Mouse (Mus musculus) spleen, adult 18-20 months (tissue): ENCODE results near the gene Skor1.
A peak's percentile ranks its signal among the peaks of the same experiment; 100 is the strongest.

ENCODE experiments used
- DNase-seq, 2 experiments: peaks; one replicate each; pipeline ENCODE4 v3.0.0; 2022; ENCODE audit warnings: mixed read lengths in 2 of 2

Skor1 gene

DNA sequence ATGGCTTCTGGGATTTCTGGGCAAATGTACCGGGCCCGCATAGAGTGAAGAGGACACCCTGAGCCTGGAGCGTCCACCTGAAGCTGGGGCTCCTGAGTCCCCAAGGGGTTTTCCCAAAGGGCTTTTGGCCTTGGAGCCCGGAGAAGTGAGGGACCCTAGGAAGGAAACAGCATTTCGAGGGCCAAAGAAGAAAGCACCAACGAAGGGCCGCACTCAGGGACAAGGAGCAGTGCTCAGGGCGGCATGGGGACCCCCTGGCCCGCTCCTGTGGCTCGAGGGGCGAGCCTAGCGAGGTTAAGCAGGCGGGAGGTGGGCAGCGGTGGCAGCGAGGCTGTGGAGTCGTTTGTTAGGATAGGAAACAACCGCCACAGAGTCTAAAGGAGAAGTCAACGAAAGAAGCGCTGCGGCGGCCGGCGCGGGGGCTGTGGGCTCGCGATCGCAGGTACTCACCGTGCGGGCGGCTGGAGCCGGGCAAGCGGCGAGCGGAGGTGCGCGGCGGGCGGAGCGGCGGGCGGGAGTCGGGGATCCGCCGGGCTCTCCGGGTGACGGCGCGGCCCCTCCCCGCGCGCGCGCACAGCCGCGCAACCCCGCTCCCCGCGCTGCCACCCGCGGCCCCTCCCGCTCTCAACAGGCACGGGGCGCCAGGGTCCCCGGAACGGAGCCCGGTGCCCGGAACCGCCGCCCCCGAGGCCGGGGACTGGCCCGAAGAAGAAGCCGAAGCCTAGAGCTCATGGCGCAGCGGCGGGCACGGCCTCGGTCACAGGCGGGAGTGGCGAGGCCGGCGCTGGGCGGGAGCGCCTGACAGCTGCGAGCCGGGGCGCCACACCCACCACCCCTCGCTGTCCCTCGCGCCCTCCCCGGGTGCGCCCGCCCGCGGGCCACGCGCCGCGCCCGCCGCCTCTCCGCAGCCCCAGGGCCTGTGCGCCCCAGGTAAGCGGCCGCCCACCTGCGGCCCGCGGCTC, at the start of gene Skor1:
Skor1 (minus strand) TSS at position 552 of the 962 bp plus-strand sequence.
- no peak for DNase-seq

DNA sequence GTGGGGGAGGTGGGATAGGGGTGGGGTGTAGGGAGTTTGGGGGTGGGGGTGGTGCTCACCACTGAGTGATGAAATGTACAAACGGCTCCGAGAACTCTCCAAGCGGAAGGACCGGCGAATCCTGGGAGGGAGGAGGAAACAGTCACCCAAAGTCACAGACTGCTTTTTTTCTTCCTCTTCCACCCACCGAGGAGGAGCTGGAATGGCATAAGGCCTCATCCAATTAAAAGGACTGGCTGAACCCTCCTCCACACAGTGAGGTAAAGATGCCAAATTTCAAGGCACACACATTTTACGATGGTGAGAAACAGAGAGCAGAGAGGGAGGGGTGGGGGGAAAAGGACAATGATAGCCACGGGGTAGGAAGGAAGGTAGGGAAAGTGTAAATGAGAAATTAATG, 48.5 kb upstream of the Skor1 start:
- DNase-seq: no peak

DNA sequence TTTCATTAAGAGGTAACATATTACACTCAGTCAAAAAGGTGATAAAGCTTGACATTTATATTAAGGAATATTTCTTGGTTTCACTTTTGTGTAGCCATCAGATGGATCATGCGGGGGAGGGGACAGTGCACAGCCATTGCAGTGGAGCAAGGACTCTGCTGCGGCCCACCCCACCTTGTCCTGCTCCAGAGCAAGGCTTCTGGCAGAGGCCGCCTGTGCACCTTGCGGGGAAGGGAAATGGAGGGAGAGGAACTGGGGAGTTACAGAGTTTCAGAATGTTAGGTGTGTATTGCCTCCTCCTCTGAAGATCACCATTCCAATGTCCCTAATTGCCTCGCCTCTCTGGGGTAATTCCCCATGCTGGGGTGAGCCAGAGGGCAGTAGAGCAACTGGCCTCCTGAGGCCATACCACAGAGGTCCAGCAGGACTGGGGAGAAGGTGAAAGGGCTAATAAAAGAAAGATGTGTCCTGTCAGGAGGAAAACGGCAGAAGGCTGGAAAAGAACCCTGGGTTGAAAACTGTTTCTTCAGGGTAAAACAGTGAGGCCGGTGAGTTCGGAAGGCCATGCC, 47.4 kb upstream of the Skor1 start:
- DNase-seq: no peak

DNA sequence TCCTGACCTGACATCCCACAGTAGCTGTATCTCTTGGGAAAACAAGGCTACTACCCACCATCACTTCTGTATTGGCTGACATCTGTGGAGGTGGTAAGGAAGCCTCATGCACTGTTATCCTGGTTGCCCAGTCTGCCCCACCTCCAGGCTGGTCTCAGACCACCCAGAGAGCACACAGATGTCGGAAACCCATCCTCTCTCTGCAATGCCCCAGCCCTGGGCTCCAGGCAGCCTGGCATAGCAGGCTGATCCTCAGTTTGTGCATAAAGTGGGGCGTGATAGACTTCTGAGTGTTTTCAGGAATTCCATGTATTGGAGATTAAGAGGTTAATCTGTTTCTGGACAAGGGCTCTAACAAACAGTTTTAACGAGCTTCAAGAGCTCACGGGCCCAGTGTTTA, 46.8 kb upstream of the Skor1 start:
- no peak for DNase-seq

DNA sequence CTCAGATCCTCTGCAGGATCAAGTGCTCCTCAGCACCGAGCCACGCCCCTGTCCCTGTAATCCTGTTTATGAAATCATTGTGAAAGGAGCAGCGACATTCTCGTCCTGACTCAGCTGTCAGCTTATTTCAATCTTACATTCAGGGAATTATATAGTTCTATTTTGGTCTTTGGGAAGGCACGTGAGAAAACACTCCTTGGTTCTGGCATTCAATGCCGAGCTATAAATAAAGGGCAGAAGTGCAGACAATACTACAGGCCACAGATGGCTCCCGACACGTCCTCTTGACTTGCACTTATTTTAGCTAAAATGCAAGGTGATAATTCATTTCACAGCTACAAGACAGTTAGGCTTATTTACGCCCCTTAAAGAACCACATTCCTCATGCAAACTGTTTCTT, 46.0 kb upstream of the Skor1 start:
- DNase-seq: no peak

DNA sequence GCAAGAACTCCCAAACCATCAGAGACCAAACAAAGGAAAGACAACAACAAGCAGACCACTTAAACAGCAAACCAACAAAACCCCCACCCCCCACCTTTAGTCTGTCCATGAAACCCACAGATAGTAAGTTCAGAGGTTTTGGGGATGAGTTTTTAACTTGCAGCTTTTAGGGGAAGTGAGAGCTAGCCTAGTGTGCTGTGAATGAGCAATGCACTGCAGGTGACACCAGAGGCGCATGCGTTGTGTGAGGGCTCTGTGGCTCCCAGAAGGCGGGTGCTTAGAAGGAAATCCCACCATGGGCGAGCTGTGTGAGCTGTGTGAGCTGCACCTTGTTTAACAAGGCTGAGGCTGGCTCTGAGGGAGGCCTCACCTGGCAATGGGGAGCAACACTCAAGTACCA, 44.0 kb upstream of the Skor1 start:
- DNase-seq: no peak

DNA sequence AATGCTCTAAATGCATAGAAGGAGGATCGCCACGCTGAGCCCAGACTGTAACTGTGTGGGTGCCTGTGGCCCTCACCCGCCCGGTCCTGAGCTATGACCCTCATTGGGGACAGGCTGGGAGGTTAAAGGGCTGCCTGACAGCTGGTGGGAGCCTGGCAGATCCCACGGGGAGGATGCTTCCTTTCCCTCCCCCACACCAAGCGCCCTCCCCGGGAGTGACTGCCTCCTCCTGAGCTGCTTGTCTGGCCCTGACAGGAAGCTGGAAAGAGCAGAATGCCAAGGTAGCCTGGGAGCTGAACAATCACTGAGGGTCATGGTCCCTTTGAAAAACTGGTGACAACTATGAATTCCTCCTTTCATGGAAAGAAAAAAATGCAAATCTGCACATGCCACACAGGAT, 38.5 kb upstream of the Skor1 start:
- no peak for DNase-seq

DNA sequence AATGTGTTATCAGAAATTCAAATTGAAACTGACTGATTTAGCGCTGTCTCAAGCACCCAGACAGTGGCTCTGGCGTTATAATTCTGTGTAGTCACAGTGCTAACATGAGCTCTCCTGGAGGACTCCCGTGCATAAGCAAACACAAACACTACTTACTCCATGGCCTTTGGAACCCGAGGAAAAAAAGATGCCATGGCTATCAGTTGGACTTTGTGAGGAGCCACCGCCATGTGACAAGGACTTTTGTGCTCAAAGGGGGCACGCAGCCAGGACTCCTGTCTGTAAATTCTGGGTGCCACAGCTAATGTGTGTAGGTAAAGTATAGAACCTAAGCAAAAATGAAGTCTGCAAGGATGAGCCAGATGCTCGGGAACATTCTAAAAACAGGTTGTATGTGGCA, 36.5 kb upstream of the Skor1 start:
- DNase-seq: no peak

DNA sequence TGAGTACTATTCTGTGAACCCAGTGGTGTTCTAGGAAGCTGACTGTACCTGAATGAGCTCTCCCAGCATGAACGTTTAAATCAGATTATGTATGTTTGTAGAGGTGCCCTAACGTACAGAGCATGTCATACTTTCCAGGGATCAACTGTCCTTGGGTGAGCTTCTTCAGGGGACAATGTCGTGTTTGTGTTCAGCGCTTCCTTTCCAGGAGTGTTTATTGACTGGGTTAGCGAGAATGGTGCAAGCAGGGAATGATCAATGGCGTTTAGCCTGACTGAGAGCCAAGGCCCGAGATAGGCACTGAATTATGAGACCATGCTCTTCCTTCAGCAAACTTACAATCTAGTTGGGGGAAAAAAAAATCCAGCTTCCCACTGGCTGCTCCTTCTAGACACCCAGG, 35.1 kb upstream of the Skor1 start:
- no peak for DNase-seq

DNA sequence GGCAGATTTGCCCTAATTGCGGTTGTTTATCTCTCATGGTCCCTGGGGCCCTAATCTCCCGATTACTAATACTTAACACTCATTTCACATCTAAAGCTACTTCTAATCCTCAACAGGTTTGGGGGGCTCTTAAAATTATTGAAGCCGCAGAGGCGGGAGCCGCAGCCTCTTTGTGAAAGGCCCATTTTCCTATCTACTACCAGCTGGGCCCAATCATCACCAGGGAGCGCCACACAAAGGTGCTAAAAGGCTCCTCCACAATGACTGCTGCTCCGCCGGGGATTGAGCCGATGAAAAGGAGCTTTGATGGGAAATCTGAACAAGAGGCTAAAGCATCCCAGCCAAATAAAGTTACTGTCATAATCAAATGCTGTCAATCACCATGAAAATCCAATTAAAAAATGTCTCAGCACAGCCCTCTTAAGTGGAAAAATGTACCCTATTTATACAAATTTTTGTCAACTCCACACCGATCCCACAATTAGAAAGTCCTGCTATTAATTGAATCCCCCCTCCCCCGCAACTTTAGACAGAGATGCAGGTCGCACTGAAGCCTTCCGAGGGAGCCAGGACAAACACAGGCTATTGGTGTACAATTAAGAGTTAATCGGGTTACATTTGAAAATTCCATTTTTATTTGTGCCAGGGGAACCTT, 33.7 kb upstream of the Skor1 start:
- DNase-seq: no peak

DNA sequence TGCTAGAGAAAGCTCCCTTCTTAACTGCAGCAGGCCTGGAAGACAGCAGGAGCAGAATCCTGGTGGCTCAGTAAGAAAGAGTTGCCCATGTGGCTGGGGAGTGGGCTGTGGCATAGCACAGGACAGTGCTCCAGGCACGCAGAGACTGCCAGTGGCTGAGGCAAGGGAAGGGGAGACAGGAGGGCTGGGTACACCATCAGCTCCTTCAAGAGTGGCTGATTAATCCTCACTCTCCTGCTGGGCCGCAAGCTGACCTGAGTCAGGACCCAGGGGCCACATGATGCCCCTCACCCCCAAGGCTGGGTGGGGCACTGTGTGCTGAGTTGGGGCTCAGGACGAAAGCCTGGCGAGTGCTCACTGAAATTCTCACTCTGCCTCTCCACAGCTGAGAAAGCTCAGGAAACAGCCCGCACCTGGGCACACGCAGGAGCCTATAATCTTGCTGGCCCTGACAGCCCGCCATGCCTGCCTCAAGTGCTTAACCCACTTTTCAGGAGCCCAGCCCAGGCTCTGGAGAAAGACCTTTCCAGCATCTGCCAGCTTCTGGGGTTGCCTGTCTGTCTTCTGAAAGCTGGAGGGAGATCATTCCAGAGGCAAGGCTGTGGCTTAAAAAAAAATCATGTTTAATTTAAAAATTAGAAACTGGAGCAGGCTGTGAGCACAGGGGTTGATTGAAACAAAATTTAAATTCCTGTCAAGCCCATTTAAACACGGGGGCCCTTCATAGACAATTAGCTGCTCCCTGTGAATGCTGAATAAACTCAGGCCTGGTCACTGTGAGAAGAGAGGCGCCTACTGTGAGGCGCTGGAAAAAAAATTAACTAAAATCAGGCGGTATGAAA, 32.8 kb upstream of the Skor1 start:
- no peak for DNase-seq

DNA sequence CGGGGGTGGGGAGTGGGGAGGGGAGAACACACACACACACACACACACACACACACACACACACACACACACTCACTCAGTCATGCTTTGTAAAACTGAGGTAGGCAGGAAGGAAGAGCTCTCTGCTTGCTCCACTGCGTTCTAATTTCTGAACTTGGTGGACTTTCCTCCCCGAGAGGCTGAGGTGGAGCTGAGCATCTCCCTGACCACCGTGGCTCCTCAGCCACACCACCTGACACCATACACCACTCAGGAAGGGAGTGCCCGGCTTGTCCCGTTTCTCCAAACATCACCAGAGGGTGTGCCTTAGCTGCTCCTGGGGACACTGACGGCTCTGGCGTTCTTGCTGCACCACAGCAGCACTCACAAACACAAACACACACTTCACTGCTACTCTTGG, 29.5 kb upstream of the Skor1 start:
- no peak for DNase-seq

DNA sequence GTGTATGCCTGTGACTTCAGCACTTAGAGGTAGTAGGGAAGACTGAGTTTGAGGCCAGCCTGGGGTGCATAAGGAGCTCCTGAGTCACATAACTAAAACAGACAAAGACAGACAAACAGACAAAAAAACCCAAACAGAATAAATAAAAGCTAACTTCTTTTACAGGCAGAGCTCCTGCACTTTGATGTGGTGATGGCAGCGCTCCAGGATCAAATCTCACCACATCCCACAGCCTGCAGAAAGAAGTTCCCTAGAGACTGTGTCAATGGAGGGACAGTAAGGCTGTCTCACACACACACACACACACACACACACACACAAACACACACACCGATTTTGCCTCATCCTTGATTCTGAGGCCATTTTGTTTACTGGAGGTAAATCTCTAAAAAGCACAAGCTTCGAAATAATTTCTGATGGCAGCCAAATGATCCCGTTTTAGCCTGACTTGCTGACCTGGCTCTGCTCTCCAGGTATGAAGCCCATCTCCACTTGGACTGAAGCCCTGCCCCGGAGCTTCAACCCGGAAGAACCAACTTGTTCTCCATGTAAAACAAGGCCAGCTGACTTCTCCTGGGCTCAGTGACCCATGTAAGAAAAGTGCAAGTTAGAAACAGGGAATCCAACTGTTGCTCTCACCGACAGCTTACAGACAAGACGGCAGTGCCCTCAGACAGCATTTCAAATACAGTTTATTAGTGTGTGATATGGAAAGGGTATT, 25.4 kb upstream of the Skor1 start:
- DNase-seq: no peak

DNA sequence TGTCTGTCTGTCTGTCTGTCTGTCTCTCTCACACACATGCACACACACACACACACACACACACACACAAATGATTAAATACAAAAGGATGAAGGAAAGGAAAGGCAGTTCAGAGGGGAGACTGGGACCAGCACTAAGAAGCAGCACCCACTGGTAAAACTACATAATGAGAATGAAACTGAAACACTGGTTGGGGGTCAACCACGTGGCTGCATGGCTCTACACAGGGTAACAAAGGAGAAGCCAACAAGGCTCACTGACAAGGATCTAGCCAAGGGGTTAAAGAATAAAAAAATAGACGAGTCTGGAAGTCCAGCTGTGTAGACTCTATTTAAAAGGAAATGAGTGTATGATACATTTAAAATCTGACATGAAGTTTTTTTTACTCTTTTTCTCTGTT, 23.2 kb upstream of the Skor1 start:
- DNase-seq: no peak

DNA sequence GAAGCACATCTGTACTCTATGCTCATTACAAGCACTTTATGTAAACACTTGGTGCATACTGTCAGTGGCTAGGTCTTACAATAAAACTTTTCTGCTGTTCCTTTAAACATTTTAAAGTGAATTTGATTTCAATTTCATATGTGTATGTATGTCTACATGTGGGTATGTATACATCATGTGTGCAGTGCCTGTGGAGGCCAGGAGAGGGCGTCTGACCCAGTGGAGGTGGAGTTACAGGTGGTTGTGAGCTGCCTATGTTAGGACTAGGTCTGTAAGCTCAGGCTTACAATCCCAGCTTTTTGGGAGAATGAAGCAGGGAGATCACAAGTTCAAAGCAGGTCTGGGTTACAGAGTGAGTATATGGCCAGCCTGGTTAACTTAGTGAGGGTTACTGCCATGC, 20.4 kb upstream of the Skor1 start:
- no peak for DNase-seq

DNA sequence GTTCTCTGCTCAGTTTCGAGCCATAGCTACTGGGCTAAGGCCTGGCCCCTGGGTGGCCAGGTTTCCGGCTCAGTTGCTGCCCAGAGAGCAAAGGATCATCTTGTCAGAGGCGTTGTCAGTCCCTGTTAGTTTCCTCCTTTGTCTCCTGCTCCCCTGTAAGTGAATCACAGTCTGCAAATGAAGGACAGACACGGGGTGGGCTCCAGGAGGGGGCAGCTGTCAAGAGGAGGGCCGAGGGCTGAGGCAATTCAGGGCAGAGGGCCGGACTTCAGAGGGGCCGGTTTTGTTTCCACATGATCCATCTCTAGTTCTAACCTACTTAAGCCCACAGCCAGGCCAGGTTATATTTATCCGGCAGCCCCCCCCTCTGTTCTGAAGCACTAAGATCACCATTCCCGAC, 16.3 kb upstream of the Skor1 start:
- no peak for DNase-seq

DNA sequence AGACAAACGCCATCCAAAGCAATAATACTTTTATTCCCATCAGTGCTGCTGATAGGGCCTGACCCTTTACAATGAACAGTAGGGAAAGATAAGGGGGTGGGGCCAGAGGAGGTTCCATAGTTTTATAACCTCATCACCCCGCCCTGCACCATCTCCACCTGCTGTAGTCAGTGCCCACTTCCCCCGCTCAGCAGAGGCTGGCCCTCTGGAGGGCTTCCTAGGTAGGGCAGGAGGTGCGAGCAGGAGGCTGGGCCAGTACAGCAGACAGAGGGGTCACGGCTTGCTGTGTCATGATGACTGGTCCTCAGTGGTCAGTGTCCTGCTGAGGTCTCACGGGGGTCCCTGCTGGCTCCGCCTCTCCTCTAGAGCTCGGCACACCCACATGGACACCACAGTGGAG, 15.0 kb upstream of the Skor1 start:
- DNase-seq: no peak

DNA sequence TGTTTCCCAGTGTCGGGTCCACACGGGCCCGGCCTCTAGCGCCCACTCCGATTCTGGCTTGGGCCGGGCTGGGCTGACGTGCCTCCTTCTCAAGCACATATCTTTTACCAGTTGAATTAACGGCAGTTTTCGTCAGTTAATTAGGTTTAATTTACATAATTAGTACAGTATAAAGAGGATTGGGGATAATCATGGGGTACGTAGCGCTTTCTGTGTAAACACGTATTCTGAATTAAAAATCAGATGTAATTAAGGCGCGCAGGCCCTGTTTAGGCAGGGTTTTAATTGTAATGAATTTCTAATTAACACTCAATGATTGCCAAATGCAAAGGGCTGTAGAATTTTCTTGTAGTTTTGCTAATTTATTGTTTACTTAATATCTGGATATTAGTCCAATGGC, 3.2 kb upstream of the Skor1 start:
- DNase-seq: no peak

DNA sequence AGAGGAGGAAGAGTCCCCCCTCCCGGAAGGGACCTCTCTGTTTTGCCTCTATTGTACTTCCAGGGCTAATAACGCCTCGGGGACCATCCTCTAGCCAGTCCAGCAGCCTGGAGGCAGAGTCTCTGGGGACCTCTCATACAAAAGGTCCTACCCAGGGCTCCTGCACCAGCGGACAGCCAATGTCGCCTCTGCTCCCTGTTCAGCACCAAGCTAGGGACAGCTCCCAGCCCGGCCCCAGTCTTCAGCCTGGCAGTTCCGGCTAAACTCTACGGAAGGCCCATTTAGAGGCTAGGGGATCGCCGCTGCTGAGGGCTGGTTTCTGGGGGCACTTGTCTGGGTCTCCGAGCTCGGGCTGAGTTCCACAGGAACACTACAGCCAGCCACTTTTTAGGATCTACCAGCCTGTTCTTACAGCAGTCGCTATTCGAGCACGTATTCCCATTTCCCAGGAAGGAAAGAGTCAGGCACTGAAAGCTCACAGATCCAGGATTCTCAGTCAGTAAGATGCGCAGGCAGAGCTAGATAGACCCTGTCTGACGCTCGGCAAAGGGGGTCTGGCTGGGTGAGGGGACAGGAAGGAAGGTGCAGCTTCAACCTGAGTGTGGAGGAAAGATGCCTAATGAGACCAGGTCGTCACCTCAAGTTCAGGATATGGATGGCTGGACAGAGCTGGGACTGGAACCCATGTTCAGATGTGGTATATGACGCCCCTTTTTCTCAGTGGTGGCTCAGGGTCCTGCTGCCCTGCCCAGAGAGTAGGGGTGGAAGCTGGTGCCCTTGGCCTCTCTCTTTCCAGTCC, 2.5 kb upstream of the Skor1 start:
- DNase-seq: peak in 1 of 2 experiments; percentile 34

DNA sequence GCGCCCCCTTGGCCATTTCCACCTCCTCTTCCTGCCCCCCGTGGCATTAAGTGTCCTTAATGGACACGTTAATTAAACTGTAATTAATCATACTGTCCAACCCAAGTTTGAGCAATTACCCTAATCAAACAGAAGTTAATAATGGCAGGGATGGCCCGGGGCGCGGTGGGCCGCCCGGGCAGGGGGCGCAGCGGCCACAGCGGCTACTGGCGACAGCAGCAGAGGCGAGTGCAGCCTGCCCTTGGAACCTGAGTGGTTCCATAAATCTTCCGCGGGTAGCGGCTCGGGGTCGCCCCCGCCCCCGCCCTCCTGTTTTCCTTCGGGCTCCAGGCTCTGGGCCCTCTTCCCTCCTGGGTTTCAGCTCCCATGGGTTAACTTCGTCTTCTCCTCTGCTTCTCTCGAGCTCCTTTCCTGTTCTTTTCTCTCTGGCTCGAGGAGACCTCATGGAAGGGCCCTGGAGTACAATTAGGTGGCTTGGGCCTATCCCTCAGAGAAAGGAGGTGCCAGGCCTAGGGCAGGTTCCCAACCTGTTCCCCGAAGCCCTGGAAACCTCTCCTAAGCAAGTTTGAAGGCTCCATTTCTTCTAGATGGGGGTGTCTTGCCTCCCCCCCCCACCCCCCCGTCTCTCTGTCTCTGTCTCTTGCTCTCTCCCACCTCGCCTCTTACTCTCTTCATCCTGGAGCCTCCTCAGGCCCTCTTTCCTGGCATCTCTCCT, 1.5 kb upstream of the Skor1 start:
- DNase-seq: no peak

DNA sequence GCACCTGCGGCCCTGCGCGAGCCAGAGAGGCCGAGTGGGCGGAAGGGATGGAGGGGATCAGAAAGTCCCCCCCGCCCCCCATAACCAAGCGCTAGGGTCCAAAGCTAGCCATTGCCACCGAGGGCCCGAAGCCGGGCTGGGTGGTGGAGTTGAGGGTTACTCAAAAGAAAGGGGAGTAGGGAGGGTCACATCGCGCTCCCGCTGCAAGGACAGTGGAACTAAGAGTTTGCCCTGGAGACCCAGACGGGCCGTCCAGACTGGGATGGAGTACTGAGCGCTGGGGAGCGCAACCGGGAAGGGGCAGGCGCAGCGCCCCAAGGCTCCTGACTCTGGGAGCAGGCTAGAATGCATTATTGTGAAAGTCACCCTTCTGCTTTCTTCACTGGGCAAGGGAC, 608 bp upstream of the Skor1 start:
- DNase-seq: no peak
